Mouse (Mus musculus) right cerebral cortex, postnatal 25 days (tissue): ENCODE data around the gene Gm21958.

Experiments
- DNase-seq: peaks from one replicate; pipeline ENCODE4 v3.0.0; 2022

Gene Gm21958

GRCm38 (mm10) chr3:54714253-54714652, at the start of gene Gm21958:
Gene Gm21958, minus strand, starts transcription at chr3:54714353.
- DNase-seq = no peak

DNA sequence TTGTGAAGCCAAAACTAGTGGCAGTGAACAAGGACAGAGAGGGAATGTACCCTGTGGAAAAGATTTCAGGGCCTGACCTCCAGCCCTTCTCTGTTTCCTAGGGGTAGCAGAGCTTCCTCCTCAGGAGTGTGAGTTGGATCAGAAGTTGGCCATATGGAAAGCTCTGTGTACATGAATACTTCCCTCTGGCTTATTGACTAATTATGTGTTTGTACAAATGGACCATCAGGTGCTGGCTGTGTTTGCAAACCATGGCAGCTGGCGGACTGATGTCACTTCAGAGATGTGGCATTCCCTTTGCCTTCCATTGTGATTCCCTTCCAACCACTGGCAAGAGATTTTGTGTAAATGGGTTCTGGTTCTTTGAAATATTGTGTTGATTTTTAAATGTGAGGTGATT, 47.1 kb upstream of the Gm21958 start:
- DNase-seq = no peak

GRCm38 (mm10) chr3:54760321-54761115, 46.4 kb upstream of the Gm21958 start:
- no peak for DNase-seq

DNA sequence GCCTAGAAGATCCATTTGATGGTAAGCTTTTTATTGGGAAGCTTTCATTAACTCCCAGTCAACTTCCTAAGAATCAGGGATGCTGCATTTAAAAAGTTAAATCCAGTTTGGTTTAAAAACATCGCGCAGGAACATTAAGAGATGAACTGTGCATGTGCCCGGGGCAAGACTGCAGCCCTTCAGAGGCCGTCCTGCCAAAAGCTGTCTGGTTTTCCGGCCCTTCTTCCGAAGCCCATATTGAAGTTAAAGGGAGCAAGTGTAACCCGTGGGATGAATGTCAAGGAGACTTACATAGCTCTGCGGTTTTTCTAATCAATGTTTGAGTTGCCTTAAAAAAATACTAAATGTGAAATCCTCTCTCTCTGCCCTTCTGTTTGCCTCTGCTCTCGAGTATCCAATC, 45.1 kb upstream of the Gm21958 start:
- no peak for DNase-seq

- no peak for DNase-seq
Observed at GRCm38 (mm10) chr3:54757446-54757845, 43.3 kb upstream of the Gm21958 start.

DNA sequence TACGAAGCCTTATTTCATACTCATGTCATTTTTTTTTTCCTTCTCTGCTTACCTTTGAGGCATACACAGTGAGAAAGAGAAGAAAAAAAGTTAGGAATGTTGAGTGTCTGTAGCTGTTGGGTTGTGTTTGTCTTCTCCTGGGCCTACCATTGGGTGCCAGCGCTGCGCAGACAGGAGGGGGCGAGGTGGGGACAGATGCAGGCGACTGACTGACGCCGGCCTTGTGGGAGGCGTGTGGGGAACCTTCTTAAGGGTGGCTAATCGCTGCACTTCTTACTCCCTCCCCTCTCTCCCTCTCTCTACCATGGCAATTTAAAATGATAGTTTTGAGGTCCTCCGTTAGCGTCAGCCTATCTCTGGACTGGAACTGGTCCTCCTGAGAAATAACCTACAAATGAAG, 41.9 kb upstream of the Gm21958 start:
- peak; percentile 43 for DNase-seq

- peak; percentile 63 for DNase-seq
Observed at GRCm38 (mm10) chr3:54755145-54756041, 41.2 kb upstream of the Gm21958 start, which contains the start of gene Smad9. Gene Smad9, plus strand, starts transcription at chr3:54755582.

DNA sequence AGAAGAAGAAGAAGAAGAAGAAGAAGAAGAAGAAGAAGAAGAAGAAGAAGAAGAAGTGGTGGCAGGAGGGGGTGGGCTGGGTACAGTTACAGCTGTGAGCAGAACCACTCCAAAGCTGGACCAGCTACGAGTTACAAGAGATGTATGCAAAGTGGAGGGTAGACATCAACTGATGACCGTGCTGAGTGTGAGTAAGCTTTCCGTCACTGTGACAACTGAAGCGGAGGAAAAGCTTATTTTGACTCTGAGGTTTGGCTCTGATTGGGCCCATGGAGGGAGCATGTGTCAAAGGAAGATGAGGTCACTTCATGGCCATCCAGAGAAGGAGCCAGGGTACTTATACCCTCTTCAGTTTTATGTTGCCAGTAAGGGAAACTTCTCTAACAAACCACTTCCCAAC, 39.3 kb upstream of the Gm21958 start:
- no peak for DNase-seq

DNA sequence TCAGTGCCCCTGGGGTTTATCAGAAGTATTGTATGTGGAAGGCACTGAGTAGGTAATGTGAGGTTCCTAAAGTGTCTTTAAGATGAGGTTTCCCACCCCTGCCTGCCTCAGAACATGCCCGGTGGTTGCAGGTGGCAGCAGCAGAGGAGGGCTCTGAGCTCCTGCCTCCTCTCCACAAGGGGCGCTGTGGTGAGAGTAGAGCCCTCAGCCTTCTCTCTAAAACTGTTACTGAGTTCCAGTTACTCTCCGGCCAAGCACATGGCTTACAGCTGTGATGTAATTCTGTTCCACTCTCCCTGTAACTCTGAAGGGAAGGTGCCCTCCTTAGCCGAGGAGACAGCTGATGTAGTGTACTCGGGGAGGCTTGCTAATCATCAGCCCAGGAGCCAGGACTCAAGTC, 31.6 kb upstream of the Gm21958 start:
- DNase-seq = no peak

- DNase-seq = no peak
Observed at GRCm38 (mm10) chr3:54741965-54742364, 27.8 kb upstream of the Gm21958 start.

DNA sequence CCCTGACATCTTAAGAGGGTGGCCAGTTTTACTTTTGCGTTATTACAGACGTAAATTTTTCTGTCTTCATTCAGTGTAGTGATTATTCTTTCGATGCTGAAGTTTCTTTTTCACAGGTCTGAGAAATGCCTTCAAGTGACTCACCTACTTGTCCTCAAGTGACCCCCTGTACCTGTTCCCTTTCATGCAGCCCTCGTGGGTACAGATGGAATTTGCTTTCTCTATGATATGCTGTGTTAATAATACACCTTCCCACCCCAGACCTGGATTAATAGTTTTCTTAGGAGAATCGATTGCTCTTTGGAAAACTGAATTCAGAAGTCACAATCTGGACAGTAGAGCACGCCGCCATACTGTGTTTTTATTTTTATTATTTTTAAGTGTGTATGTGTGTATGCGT, 23.2 kb upstream of the Gm21958 start:
- no peak for DNase-seq

DNA sequence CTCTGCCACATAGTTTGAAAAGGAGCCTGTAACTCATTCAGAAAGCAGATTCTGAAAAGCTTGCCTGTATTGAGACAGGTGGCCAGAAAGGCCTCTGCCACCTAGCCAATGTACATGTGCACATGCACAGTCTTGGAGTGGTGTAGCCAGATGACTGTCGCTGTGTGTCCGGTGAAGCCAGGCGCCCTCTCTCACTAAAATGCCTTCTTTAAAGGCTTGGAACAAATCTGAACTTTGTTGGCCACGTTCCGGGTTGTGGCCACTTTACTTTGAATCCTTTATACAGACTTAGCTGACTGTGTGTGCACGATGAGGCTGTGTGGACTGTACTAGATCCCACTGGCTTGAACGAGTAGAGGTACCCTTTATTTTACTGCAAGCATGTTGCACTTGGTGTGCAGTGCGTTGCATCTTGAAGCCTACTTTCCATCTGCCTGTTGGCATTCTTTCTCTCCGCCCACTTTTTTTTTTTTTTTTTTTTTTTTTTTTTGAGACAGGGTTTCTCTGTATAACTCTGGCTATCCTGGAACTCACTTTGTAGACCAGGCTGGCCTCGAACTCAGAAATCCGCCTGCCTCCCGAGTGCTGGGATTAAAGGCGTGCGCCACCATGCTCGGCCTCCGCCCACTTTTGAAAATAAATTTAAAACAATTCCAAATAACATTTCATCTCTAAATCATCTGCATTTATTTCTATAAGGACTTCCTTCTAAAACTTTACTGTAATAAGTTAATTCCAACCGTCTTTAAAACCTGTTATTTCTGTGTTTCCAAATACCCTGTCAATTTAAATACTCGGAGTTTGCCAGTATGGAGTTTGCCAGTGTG, 22.2 kb upstream of the Gm21958 start:
- DNase-seq = no peak

DNA sequence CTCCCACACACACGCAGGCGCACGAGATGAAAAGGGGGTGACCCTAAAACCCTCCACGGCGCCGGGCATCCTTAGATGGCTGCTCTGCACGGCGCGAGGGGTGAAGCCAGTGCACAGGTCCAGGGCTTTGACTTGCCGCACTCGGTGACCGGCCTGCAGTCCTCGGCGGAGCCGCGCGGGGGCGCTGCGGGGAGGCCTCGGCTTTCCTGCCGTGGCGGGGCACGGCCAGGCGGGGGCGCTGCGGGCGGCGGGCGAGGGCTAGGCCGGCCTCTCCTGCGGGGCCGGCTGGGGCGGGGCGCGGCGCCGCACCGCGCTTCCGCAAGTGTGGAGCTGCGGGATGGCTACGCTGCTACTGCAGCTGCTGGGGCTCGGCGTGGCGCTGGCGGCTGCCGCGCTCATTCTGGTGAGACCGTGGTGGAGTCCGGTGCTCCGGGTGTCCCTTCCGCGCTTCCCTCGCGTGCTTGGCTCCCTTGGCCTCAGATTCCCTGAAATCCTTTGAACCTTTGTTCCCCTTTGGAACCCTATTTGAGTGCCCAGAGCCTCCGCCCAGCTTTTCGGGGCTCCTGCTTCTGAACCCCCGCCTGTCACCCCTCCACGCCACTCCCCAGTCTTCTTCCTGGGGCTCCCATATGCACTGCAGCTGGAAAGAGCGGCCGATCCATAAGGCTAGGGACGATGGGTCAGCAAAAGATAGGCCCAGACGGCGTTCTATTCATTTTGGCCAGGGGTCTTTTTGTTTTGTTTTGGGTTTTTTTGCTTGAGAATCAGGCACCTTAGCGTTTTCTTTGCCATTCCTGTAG, 21.3 kb upstream of the Gm21958 start, which contains the start of the genes Exosc8 and Alg5:
Exosc8 (minus strand) TSS at position 147 of the 800 bp plus-strand sequence.
Alg5 (plus strand) TSS at position 293 of the 800 bp plus-strand sequence.
- peak; percentile 92 for DNase-seq

DNA sequence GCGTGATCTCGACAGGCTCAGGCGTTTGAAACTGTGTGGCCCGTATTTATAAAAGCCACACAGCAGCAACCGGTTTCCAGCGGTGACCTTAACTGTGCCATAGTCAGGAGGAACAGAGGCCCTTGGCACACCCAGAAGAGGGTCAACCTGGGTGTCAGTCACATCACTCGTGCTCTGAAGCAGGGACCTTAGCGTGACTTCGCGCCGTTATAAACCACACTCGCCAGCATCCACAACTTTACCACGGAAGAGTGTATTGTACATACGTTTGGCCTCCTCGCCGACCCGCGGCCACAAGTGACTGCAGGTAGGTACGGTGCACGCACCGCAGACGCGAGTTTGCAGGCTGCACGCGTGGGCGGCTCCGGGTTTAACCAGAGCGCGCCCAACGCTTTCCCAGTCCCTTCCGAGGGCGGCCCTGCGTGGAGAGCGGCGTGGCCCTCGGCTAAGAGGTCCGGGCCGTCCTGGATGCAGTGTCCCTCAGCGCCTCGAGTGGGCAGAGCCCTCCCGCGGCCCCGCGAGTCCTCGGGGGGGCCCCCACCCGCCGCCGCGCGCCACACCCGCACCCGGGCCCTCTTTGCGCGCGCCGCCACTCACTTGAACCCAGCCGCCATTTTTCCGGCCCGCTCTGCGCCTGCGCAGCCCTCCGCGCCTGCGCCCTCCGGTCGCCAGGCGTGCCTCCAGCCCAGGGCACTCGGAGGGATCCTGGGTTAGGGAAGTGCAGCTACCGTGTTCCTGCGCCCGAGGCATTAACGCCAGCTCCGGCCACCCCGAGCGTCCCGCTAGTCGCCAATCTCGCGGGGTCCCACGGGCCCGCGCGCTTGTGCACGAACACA, 20.5 kb upstream of the Gm21958 start:
- DNase-seq = peak; percentile 88

GRCm38 (mm10) chr3:54732371-54732770, 18.2 kb upstream of the Gm21958 start:
- no peak for DNase-seq

GRCm38 (mm10) chr3:54731626-54732150, 17.5 kb upstream of the Gm21958 start:
- no peak for DNase-seq

DNA sequence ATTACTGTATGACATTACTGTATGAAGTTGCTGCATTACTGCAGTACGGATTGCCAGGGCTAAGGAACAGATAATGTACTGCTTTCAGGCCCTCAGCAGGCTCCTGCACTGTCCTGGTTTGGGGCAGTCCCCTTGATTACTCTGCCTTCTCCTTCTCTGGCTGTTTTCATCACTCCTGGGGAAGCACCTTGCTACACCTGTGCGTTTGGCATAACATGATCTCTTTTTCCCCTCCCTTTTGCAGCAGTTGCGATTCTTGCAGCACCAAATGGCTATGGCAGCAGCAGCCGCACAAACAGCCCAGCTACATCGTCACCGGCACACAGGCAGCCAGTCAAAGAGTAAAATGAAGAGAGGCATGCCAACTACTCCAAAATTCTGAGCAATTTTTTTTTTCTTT, 13.9 kb upstream of the Gm21958 start:
- no peak for DNase-seq

- no peak for DNase-seq
Observed at GRCm38 (mm10) chr3:54727588-54727987, 13.4 kb upstream of the Gm21958 start.

GRCm38 (mm10) chr3:54725344-54725743, 11.2 kb upstream of the Gm21958 start:
- DNase-seq = no peak

DNA sequence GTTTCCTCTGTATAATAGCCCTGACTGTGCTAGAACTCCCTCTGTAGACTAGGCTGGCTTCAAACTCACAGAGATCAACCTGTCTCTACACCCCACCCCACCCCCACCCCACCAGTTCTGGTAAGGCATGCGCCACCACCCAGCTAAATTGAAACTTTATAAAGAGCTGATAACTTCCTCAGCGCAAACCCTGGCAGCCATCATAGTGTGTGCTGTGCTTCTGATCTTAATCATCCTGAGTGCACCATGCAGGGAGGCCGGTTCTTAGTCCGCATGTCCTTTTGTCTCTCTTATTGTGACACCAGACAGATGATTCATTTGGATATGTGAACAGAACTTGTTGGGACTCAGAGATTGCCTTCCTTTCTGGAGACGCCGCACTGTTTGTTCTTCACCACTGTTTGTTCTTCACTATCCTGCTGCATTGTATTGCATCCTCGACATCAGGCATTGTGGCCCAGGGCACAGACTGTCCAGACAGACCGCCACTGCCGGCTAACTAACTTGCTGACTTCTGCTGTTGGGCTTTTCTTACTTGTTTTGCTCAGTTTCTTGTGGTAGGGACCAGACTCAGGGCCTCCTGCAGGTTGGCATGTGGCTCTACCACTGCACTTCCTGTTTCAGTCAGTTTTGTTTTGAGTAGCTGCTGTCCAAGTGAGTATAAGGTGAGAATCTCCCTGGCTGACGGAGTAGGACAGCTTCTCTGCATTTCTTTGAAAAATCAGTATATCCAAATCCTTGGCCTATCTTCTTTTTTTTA, 9.8 kb upstream of the Gm21958 start:
- no peak for DNase-seq
